Mouse (Mus musculus): ENCODE data around the gene Psma6. TPM values are rescaled to one million over a fixed set of nuclear protein-coding genes. Genes with fewer than 3 reads are reported as not detected.
A peak's percentile ranks its signal among the peaks of the same experiment; 100 is the strongest.

Psma6 gene
- polyA plus RNA-seq, 1 experiment from 2014 or later = 448 TPM

- Histone ChIP-seq H3K27me3 (ENCODE audit: control insufficient read depth, insufficient read depth, low read length) (no peaks in the 10 kb centered on the region), H3K27ac (replicated peaks; ENCODE audit: low read depth, low read length) (no peak overlapping the region), H3K9me3 (ENCODE audit: control insufficient read depth, low read length) (no peaks in the 10 kb centered on the region), H3K4me2 (ENCODE audit: low read length) (no peak overlapping the region), H3K9ac (replicated peaks; ENCODE audit: low read length) (no peak overlapping the region), H3K4me1 (ENCODE audit: control insufficient read depth, insufficient read depth, low read length) (no peaks in the 10 kb centered on the region), H3K4me3 (replicated peaks; ENCODE audit: low read depth, low read length) (no peak overlapping the region), H3K36me3 (ENCODE audit: control insufficient read depth, insufficient read depth, low read length) (no peaks in the 10 kb centered on the region)
- 82% methylated on average over 2 of the region's 2 CpGs for WGBS
- ATAC-seq (ENCODE audit: low FRiP score, low TSS enrichment) (no peak), DNase-seq (no peak)
Measured at GRCm38 (mm10) chr12:55365083-55365482, 18.9 kb upstream of the Psma6 start.

DNA sequence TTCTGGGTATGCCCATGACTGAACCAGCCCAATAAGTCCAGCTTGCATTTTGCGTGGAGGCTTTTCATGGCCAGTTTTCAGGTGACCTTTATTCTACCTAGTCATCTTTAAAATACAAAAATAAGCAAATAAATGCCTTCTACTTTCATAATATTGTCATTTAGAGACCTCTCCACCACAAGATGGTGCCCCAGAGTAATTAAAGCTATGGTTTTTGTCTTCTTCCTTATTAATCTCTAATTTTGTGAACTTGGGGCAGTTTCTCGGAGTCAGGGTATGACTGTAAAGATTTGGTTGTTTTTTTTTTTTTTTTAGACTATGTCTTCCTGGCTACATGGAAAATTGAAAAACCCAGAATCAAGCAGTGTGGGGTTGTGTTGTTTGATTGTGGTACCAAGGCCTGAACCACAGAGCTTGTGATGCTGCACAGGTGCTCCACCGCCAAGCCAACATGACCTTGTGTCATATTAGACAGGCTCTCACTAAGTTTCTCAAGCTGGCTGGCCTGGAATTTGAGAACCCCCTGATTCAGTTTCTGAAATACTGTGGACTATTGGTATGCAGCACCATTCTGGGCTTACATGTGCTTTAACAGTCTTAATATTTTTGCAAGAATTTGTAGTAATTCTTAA, 11.5 kb upstream of the Psma6 start:
- Histone ChIP-seq H3K4me1 (ENCODE audit: control insufficient read depth, insufficient read depth, low read length) (no peaks in the 10 kb centered on the region), H3K4me3 (replicated peaks; ENCODE audit: low read depth, low read length) (no peak overlapping the region), H3K9me3 (ENCODE audit: control insufficient read depth, low read length) (no peaks in the 10 kb centered on the region), H3K27me3 (ENCODE audit: control insufficient read depth, insufficient read depth, low read length) (no peaks in the 10 kb centered on the region), H3K9ac (replicated peaks; ENCODE audit: low read length) (no peak overlapping the region), H3K4me2 (ENCODE audit: low read length) (no peak overlapping the region), H3K27ac (replicated peaks; ENCODE audit: low read depth, low read length) (no peak overlapping the region), H3K36me3 (ENCODE audit: control insufficient read depth, insufficient read depth, low read length) (no peaks in the 10 kb centered on the region)
- ATAC-seq (ENCODE audit: low FRiP score, low TSS enrichment) = no peak
- peak; percentile 34 for DNase-seq
- 89% methylated on average over 3 of the region's 3 CpGs for WGBS

- Histone ChIP-seq H3K9ac (replicated peaks; ENCODE audit: low read length) (no peak overlapping the region), H3K27ac (replicated peaks; ENCODE audit: low read depth, low read length) (no peak overlapping the region), H3K4me2 (ENCODE audit: low read length) (no peak overlapping the region), H3K4me3 (replicated peaks; ENCODE audit: low read depth, low read length) (no peak overlapping the region), H3K36me3 (ENCODE audit: control insufficient read depth, insufficient read depth, low read length) (no peaks in the 10 kb centered on the region), H3K4me1 (ENCODE audit: control insufficient read depth, insufficient read depth, low read length) (no peaks in the 10 kb centered on the region), H3K27me3 (ENCODE audit: control insufficient read depth, insufficient read depth, low read length) (no peaks in the 10 kb centered on the region), H3K9me3 (ENCODE audit: control insufficient read depth, low read length) (no peaks in the 10 kb centered on the region)
- 94% methylated on average over 16 of the region's 16 CpGs for WGBS
- ATAC-seq (ENCODE audit: low FRiP score, low TSS enrichment) = no peak
- DNase-seq = no peak
Measured at GRCm38 (mm10) chr12:55376956-55377609, 6.9 kb upstream of the Psma6 start.

GRCm38 (mm10) chr12:55377610-55377980, 6.4 kb upstream of the Psma6 start:
- no peak overlapping the region for H3K4me2 ChIP-seq (ENCODE audit: low read length)
- no peak overlapping the region for H3K9ac ChIP-seq (replicated peaks; ENCODE audit: low read length)
- H3K27ac ChIP-seq (replicated peaks; ENCODE audit: low read depth, low read length) = no peak overlapping the region
- no peaks in the 10 kb centered on the region for H3K36me3 ChIP-seq (ENCODE audit: control insufficient read depth, insufficient read depth, low read length)
- no peak overlapping the region for H3K4me3 ChIP-seq (replicated peaks; ENCODE audit: low read depth, low read length)
- H3K4me1 ChIP-seq (ENCODE audit: control insufficient read depth, insufficient read depth, low read length) = no peaks in the 10 kb centered on the region
- H3K27me3 ChIP-seq (ENCODE audit: control insufficient read depth, insufficient read depth, low read length) = no peaks in the 10 kb centered on the region
- 72% methylated on average over 6 of the region's 6 CpGs for WGBS
- no peak for DNase-seq
- no peaks in the 10 kb centered on the region for H3K9me3 ChIP-seq (ENCODE audit: control insufficient read depth, low read length)
- no peak for ATAC-seq (ENCODE audit: low FRiP score, low TSS enrichment)

GRCm38 (mm10) chr12:55384826-55385225, 804 bp downstream of the Psma6 start:
- Histone ChIP-seq H3K4me1 (ENCODE audit: control insufficient read depth, insufficient read depth, low read length) (no peaks in the 10 kb centered on the region), H3K27ac (replicated peaks; ENCODE audit: low read depth, low read length) (no peak overlapping the region), H3K9me3 (ENCODE audit: control insufficient read depth, low read length) (no peaks in the 10 kb centered on the region), H3K9ac (replicated peaks; ENCODE audit: low read length) (no peak overlapping the region), H3K4me2 (ENCODE audit: low read length) (no peak overlapping the region), H3K27me3 (ENCODE audit: control insufficient read depth, insufficient read depth, low read length) (no peaks in the 10 kb centered on the region), H3K4me3 (replicated peaks; ENCODE audit: low read depth, low read length) (no peak overlapping the region), H3K36me3 (ENCODE audit: control insufficient read depth, insufficient read depth, low read length) (no peaks in the 10 kb centered on the region)
- DNase-seq (no peak), ATAC-seq (ENCODE audit: low FRiP score, low TSS enrichment) (no peak)
- 91% methylated on average over 3 of the region's 3 CpGs for WGBS

DNA sequence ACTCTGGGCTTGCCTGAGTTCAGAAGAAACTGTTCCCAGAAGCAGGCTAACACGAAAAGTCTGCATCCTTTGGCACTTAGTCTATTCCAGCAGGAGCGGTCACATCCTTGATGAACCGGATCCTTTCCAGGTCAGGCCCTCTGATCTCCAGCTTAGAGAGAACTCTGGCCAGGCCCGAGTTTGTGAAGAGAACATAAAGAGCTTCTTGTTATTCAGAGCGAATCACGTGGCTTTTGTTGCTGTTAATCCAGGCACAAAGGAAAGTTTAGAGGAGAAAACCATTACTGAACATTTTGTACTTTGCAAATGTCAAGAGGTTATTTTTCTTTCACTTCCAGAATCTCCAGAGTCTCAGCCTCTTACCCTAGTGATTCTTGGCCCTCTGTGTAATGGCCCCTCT, 1.9 kb downstream of the Psma6 start:
- H3K36me3 ChIP-seq (ENCODE audit: control insufficient read depth, insufficient read depth, low read length) = no peaks in the 10 kb centered on the region
- H3K9me3 ChIP-seq (ENCODE audit: control insufficient read depth, low read length) = no peaks in the 10 kb centered on the region
- no peaks in the 10 kb centered on the region for H3K27me3 ChIP-seq (ENCODE audit: control insufficient read depth, insufficient read depth, low read length)
- WGBS = 9% methylated on average over 6 of the region's 6 CpGs
- ATAC-seq (ENCODE audit: low FRiP score, low TSS enrichment) (no peak), DNase-seq (peak; percentile 6)
- no peak overlapping the region for H3K27ac ChIP-seq (replicated peaks; ENCODE audit: low read depth, low read length)
- H3K4me1 ChIP-seq (ENCODE audit: control insufficient read depth, insufficient read depth, low read length) = no peaks in the 10 kb centered on the region
- H3K4me2 ChIP-seq (ENCODE audit: low read length) = no peak overlapping the region
- H3K4me3 ChIP-seq (replicated peaks; ENCODE audit: low read depth, low read length) = no peak overlapping the region
- H3K9ac ChIP-seq (replicated peaks; ENCODE audit: low read length) = no peak overlapping the region

DNA sequence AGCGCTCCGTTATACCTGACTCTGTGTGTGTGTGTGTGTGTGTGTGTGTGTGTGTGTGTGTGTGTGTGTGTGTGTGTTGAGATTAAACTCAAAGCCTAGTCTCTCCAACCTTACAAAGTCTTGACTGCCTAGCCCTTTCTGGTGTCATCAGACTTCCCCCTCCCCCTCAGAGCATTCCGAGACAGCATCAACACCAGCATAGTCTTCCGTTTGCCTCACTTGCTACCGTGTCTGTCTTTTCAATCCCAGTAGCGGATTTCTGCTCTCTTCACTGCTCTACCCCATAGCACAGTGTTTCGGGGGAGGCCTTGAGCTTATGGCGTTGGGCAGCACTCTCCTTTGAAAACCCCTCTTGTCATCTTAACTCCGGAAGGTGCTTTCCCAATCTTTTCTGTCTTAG, 2.4 kb downstream of the Psma6 start:
- ATAC-seq (ENCODE audit: low FRiP score, low TSS enrichment) (no peak), DNase-seq (no peak)
- Histone ChIP-seq H3K4me3 (replicated peaks; ENCODE audit: low read depth, low read length) (no peak overlapping the region), H3K27ac (replicated peaks; ENCODE audit: low read depth, low read length) (no peak overlapping the region), H3K27me3 (ENCODE audit: control insufficient read depth, insufficient read depth, low read length) (no peaks in the 10 kb centered on the region), H3K9ac (replicated peaks; ENCODE audit: low read length) (no peak overlapping the region), H3K9me3 (ENCODE audit: control insufficient read depth, low read length) (no peaks in the 10 kb centered on the region), H3K4me1 (ENCODE audit: control insufficient read depth, insufficient read depth, low read length) (no peaks in the 10 kb centered on the region), H3K4me2 (ENCODE audit: low read length) (no peak overlapping the region), H3K36me3 (ENCODE audit: control insufficient read depth, insufficient read depth, low read length) (no peaks in the 10 kb centered on the region)
- 63% methylated on average over 9 of the region's 9 CpGs for WGBS

DNA sequence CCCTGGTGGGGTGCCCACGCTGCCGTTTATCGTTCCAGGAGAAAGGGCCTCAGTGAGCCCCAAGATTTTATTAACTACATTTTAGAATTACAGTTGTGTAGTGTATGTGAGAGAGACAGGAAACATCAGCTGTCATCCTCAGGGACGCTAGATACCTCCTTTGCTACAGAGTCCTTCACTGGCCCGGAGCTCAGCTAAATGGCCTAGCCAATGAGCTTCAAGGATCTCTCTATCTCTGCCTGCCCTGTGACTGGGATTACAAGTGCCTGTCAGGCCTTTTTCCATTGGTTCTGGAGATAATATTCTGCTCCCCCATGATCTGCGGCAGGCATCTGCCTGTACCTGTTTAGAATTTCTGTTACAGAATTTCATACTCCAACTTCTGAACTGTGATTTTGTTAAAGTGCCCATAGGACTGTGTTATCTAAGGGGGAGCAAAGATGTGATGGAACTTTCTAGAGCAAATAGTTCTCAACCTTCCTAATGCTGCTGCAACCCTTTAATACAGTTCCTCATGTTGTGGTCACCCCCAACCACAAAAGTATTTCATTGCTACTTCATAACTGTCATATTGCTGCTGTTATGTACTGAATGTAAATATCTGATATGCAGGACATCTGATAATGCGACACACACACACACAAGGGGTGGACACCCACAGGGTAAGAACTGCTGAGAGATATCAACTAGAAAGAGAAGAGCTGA, 3.2 kb downstream of the Psma6 start:
- no peaks in the 10 kb centered on the region for H3K36me3 ChIP-seq (ENCODE audit: control insufficient read depth, insufficient read depth, low read length)
- 79% methylated on average over 7 of the region's 7 CpGs for whole genome bisulfite sequencing
- H3K4me1 ChIP-seq (ENCODE audit: control insufficient read depth, insufficient read depth, low read length) = no peaks in the 10 kb centered on the region
- ATAC-seq (ENCODE audit: low FRiP score, low TSS enrichment) (no peak), DNase-seq (no peak)
- H3K9me3 ChIP-seq (ENCODE audit: control insufficient read depth, low read length) = no peaks in the 10 kb centered on the region
- no peak overlapping the region for H3K27ac ChIP-seq (replicated peaks; ENCODE audit: low read depth, low read length)
- H3K9ac ChIP-seq (replicated peaks; ENCODE audit: low read length) = no peak overlapping the region
- no peaks in the 10 kb centered on the region for H3K27me3 ChIP-seq (ENCODE audit: control insufficient read depth, insufficient read depth, low read length)
- no peak overlapping the region for H3K4me2 ChIP-seq (ENCODE audit: low read length)
- H3K4me3 ChIP-seq (replicated peaks; ENCODE audit: low read depth, low read length) = no peak overlapping the region

Data from midbrain, embryonic 14.5 days (tissue).